Mouse (Mus musculus): Measurements from ENCODE around the gene Hoxa4.

The Hoxa4 gene

DNA sequence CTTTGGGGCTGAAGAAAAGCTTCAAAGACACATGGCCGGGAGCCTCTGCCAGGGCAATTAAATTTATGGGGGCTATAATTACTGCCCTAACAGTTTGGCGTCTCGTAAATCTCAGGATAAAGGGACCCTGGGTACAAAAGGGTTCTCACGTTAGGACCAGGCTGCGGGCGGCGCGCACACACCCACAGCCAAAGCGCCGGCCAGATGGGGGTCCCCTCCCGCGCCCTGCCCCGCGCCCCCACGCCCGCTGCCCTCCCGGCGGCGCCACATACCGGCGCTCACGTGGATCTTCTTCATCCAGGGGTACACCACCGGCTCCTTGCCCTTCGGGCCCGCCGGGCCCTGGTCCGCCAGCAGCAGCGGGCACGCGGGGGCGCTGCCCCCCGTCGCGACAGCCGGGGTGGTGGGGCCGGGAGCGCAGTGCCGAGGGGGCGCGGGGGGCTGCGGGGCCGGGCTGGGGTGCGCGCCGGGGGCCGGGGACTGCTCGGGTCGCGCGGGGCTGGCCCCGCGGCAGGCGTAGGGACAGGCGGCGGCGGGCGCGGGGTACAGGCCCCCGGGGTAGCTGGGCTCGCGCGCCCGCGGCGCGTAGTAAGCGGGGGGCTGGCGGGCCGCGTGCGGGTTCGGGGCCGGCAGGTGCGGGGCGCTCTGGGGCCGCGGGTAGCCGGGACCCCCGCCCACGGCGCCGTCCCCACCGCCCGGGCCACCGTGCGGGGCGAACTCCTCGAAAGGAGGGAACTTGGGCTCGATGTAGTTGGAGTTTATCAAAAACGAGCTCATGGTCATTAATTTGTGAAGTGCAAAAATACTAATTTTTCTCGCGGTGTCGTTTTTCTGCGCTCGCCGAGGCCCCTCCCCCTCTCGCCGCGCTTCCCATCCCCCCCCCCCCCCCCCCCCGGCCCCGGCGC is at the start of gene Hoxa4:
Hoxa4 (minus strand) TSS at position 848 of the 905 bp plus-strand sequence.
- DNase-seq (ENCODE audit: low spot score in 2 of 2), result no peak

GRCm38 (mm10) chr6:52241001-52241621 is 49.6 kb upstream of the Hoxa4 start:
- DNase-seq (ENCODE audit: low spot score in 2 of 2), result no peak

GRCm38 (mm10) chr6:52240389-52241000 is 48.9 kb upstream of the Hoxa4 start, which contains the start of gene Hoxa10:
Hoxa10 (minus strand) TSS chr6:52240854.
- peak; percentile 45 to 59 for DNase-seq (ENCODE audit: low spot score in 2 of 2)

DNA sequence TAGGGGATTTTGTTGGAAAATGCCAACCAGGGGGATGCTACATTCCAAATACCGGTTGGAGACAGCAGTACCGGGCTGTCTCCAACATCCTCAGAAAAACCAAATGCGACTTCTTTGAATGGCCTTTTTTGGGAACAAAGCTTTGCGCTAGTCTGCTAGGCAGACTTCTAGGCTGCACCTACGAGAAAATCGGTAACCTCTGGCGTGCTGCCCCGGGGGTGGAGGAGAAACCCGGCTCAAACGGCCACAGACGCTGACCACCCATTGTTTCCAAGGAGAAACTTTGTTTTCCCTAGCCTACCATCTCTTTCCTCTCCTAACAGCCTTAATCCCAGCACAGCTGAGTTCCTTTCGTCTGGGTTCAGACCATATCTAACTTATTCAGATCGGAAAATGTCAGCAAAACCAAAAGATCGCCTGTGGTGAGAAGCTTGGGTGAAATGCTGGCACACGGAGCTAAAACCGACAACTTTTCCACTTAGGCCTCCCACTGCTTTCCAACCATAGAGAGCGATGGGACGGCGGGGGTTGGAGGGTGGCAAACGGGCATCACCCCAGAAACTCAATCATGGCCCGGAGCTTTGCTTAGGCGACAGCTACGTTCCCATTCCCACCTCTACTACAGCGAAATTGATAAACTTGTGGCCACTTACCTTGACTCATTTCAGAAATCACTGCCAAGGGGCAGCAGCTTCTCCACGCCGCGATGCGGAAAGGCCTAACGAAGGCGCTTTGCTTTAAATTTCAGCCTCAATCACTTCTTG is 48.3 kb upstream of the Hoxa4 start:
- no peak for DNase-seq (ENCODE audit: low spot score in 2 of 2)

DNA sequence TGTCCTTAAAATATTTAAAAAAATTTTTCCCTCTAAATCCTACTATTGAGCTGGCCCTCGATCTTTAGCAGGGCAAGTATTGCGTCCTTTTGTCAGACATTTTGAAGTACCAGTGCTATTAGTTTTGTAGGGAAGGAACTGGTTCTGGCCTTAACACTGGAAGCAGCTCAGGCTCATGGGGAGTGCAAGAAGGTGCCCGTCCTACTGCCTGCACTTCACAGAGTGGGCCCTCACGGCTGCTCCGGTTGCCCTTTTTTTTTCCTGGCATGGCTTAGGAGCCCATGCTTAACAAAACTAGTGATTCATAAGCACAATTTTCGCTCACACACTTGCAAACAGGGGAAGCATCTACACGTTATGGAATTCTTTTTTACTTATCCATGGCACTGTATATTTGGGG is 47.4 kb upstream of the Hoxa4 start:
- no peak for DNase-seq (ENCODE audit: low spot score in 2 of 2)

GRCm38 (mm10) chr6:52238155-52238545 is 46.6 kb upstream of the Hoxa4 start:
- no peak for DNase-seq (ENCODE audit: low spot score in 2 of 2)

DNA sequence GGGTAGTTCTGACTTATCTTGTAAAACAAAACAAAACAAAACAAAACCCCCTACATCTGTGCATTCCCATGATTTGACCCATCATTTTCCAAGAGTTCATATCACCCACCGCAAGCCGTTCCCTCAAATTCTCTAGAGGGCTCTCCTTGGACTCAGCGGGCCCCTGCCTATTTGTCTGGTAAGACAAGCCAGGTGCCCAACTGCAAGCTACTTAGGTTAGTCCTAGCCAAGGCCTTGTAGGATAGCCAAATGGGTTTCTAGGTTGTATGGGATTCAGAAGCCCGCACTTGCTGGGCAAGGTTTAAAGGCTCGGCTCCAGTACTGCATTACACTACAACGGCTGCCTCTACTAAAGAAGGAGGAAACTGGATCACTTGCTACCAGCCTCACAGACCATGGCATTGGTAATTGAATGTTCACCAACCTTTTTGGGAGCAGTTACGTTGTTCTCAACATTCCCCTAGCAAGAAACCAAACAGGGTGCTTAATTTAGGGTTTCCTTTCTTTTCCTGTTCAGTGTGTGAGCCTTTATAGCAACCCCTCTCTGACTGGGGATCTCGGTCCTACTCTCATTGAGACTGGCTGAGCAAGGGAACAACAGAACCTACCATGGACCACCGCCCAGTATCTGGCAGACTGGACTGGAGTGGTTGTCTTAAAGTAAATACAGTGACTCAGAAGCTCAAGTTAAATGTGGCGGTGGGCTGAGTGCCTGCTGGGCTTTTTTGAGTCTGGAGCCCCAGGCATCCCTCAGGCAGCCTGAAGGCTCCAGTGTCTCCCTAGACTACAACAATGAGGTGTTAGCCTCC is 46.0 kb upstream of the Hoxa4 start:
- no peak for DNase-seq (ENCODE audit: low spot score in 2 of 2)

- DNase-seq (ENCODE audit: low spot score in 2 of 2), result no peak
Observed at GRCm38 (mm10) chr6:52236806-52237205, 45.3 kb upstream of the Hoxa4 start.

DNA sequence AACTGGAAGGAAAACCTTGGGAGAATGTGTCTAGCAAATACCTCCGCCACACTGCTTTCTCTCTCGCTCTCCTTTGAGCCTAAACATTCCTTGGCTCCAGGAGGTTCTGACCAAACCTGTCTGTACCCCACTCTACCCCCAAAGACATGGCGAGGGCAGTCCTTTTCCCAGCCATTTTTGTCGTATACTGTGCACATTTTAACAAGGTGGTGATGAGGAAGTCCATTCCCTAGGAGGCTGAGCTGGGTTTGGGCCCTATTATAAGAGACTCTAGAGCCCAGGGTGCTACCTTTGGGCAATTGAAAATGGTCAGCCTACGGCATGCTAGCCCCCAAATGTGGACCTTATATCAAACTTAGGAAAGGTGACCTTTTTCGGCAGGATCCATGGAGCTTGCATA is 44.3 kb upstream of the Hoxa4 start:
- DNase-seq (ENCODE audit: low spot score in 2 of 2), result no peak

- no peak for DNase-seq (ENCODE audit: low spot score in 2 of 2)
Observed at GRCm38 (mm10) chr6:52235267-52235666, 43.7 kb upstream of the Hoxa4 start.

- no peak for DNase-seq (ENCODE audit: low spot score in 2 of 2)
Observed at GRCm38 (mm10) chr6:52234428-52235140, 43.0 kb upstream of the Hoxa4 start.

GRCm38 (mm10) chr6:52233546-52234427 is 42.2 kb upstream of the Hoxa4 start:
- no peak for DNase-seq (ENCODE audit: low spot score in 2 of 2)

- no peak for DNase-seq (ENCODE audit: low spot score in 2 of 2)
Observed at GRCm38 (mm10) chr6:52232984-52233545, 41.5 kb upstream of the Hoxa4 start.

DNA sequence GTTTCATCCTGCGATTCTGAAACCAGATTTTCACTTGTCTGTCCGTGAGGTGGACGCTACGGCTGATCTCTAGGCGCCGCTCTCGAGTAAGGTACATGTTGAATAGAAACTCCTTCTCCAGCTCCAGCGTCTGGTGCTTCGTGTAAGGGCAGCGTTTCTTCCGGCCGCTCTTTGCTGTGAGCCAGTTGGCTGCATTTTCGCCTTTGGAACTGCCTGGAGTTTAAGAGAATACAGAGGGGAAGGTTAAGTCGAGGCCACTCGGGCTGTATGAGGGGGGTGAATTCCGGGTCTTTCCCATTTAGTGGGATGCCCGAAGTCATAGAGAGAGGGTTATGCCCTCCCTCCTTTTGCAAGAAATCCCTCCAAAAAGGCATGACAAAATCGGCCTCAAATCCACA is 41.0 kb upstream of the Hoxa4 start:
- DNase-seq (ENCODE audit: low spot score in 2 of 2), result no peak

- no peak for DNase-seq (ENCODE audit: low spot score in 2 of 2)
Observed at GRCm38 (mm10) chr6:52231885-52232567, 40.5 kb upstream of the Hoxa4 start.

DNA sequence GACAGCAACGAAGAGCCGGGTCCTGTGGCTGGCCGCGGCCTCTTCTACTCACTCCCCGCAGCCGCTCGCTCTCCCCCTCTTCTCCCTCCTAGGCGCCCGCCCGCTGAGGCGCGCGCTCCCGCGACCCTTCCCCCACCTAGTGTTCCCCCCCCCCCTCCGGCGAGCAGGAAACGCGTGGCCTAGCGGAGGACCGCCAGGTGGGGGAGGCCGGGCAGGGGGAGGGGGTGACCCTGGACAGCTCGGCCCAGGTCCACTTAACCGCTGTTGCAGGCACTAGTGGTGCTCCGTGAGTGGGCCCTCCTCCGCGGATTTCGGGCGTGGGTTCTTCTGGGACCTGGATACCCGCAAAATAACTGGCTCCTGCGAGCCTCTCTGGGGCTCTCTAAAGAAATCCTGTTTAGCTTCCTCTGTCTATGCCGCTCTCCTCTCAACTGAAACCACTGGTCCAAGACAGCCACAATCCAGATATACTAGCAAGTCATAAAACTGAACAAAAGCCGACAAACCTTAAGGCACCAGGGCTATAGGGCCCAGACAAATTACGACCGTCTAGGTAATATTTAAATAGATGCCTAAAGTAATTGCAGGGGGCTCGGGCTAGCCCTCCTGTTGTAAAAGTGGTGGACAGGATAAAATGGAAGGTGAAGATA is 39.1 kb upstream of the Hoxa4 start, which contains the start of gene Hoxa9:
Hoxa9 (minus strand) TSS at position 574 of the 650 bp plus-strand sequence.
- no peak for DNase-seq (ENCODE audit: low spot score in 2 of 2)

DNA sequence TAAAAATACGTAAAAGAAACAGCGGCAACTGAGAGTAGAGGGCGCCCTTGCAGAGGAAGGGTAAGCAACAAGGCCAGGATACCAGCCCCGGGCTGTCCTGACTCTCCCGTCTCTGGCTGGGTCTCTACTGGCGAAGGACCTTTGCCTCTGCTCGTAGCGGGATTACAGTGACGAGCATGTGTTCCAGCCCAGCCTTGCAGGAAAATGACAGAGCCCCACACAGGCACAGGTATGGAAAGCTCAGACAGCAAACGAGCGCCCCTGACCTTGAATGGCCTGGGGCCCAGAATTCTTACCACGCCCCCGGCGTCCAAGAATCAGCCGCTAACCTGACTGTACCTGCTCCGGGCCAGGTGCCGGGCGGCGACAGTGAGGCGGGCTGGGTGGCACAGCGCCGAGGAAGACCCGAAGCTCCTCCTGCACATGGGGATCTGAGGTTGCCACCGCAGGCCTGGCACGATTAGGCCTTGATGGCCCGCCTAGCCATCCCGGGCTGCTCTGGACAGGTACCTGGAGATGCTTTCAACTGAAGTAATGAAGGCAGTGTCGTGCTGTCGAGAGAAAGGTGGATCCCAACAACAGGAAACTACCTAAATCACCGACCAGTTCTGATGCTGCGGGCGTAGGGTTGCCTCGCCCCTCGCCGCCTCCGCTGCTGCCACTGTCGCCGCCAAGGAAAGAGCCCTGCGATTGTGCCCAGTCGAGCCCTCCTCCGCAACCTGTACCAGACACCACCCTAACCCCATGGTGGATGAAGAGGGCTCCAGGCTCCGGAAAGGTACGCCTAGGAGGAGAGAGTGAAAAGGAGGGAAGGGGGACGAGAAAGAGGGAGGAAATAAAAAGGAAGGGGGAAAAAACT is 38.2 kb upstream of the Hoxa4 start:
- DNase-seq (ENCODE audit: low spot score in 2 of 2), result no peak
